In genomic region chr13:44061721-44062300, GRCm38 (mm10) we compare ENCODE assay signal across 12 mouse cellular contexts.
DNase-seq lines count a peak whose midpoint lies in the region; ATAC-seq and TF ChIP-seq lines count a peak whose summit lies in the region.
"Had no signal": no experiment of that assay in that cellular context is flagged by ENCODE, and none has a peak within 500 bp of the region (broad histone marks: within the 10 kb centered on the region; RNA-seq: fewer than 3 reads in every experiment).

No protein-coding gene starts in this region.

- no peak overlapping the region for H3K27ac ChIP-seq in hindbrain, postnatal 0 days
- no peak overlapping the region for H3K27ac ChIP-seq in hindbrain, embryonic 11.5 days (ENCODE audit: low read depth, low read length)
- peak overlapping the region; percentile 53 for H3K27ac ChIP-seq in limb, embryonic 10.5 days
- H3K27ac ChIP-seq: neural tube, embryonic 13.5 days had no signal

- TF ChIP-seq CTCF in hindbrain, postnatal 0 days (IDR thresholded peaks at IDR 0.05; ENCODE audit: low read depth) = no peak

- H3K27me3 ChIP-seq in hindbrain, postnatal 0 days (ENCODE audit: insufficient read depth, low read length) = no peaks in the 10 kb centered on the region
- H3K27me3 ChIP-seq in hindbrain, embryonic 11.5 days (ENCODE audit: control insufficient read depth, insufficient read depth, low read length) = no peaks in the 10 kb centered on the region
- H3K27me3 ChIP-seq in limb, embryonic 10.5 days (ENCODE audit: low read depth, poor library complexity, severe bottlenecking) = no peaks in the 10 kb centered on the region
- H3K27me3 ChIP-seq: neural tube, embryonic 13.5 days had no signal

- no peaks in the 10 kb centered on the region for H3K36me3 ChIP-seq in hindbrain, postnatal 0 days (ENCODE audit: insufficient read depth, low read length)
- H3K36me3 ChIP-seq in hindbrain, embryonic 11.5 days (ENCODE audit: control insufficient read depth, insufficient read depth, low read length) = no peaks in the 10 kb centered on the region
- H3K36me3 ChIP-seq in limb, embryonic 10.5 days = no peaks in the 10 kb centered on the region
- H3K36me3 ChIP-seq: G1E; neural tube, embryonic 13.5 days had no signal

- peaks cover 7% of the 10 kb centered on the region; the same call in 1 of the 2 replicates for H3K4me1 ChIP-seq in hindbrain, postnatal 0 days (ENCODE audit: insufficient read depth, low read length)
- H3K4me1 ChIP-seq in hindbrain, embryonic 11.5 days (replicated peaks; ENCODE audit: control insufficient read depth, insufficient read depth, low read length) = no peaks in the 10 kb centered on the region; the same call in 1 of the 2 replicates
- peaks cover 9% of the 10 kb centered on the region for H3K4me1 ChIP-seq in limb, embryonic 10.5 days

- WGBS in hindbrain, postnatal 0 days = 27% methylated on average over 7 of the region's 7 CpGs
- WGBS in hindbrain, embryonic 11.5 days = 67% methylated on average over 7 of the region's 7 CpGs
- WGBS in limb, embryonic 10.5 days = 66% methylated on average over 7 of the region's 7 CpGs

- H3K4me2 ChIP-seq in hindbrain, postnatal 0 days (ENCODE audit: low read depth, low read length) = peak overlapping the region; percentile 1; the same call in 1 of the 2 replicates
- no peak overlapping the region for H3K4me2 ChIP-seq in hindbrain, embryonic 11.5 days (replicated peaks; ENCODE audit: low read depth, low read length)
- H3K4me2 ChIP-seq: midbrain, embryonic 11.5 days; neural tube, embryonic 13.5 days had no signal

- H3K4me3 ChIP-seq in hindbrain, postnatal 0 days (ENCODE audit: low read length) = no peak overlapping the region
- no peak overlapping the region for H3K4me3 ChIP-seq in hindbrain, embryonic 11.5 days (ENCODE audit: low read depth, low read length)
- H3K4me3 ChIP-seq in limb, embryonic 10.5 days = no peak overlapping the region
- H3K4me3 ChIP-seq: neural tube, embryonic 13.5 days had no signal

- H3K9ac ChIP-seq in hindbrain, postnatal 0 days (replicated peaks; ENCODE audit: low read length) = no peak overlapping the region
- H3K9ac ChIP-seq in hindbrain, embryonic 11.5 days (ENCODE audit: low read depth, low read length) = no peak overlapping the region
- H3K9ac ChIP-seq: neural tube, embryonic 13.5 days had no signal

- no peak for ATAC-seq in hindbrain, postnatal 0 days
- no peak for ATAC-seq in hindbrain, embryonic 11.5 days (ENCODE audit: low FRiP score)
- ATAC-seq: hindbrain, embryonic 16.5 days had no signal

- DNase-seq in cerebellum, postnatal 14 days = peak; percentile 59 to 67
- no peak for DNase-seq in cerebellum, adult 11-12 months
- peak; percentile 56 for DNase-seq in hindbrain, postnatal 0 days (ENCODE audit: low spot score)
- no peak for DNase-seq in hindbrain, embryonic 11.5 days (ENCODE audit: low spot score)
- DNase-seq in 416B (ENCODE audit: low read depth) = peak; percentile 78
- no peak for DNase-seq in limb, embryonic 10.5 days (ENCODE audit: low spot score)
- DNase-seq in right cerebral cortex, adult 18-20 months = no peak
- no peak for DNase-seq in left cerebral cortex, adult 8-10 months (ENCODE audit: low spot score in 2 of 2)

- H3K9me3 ChIP-seq in hindbrain, postnatal 0 days (ENCODE audit: low read length) = no peaks in the 10 kb centered on the region
- no peaks in the 10 kb centered on the region for H3K9me3 ChIP-seq in hindbrain, embryonic 11.5 days (ENCODE audit: control insufficient read depth, low read length)
- no peaks in the 10 kb centered on the region for H3K9me3 ChIP-seq in limb, embryonic 10.5 days (replicated peaks)
- H3K9me3 ChIP-seq: G1E; neural tube, embryonic 13.5 days had no signal

Comparison
In these comparisons a context has a peak if more than half of its experiments do, and no peak if none do; other contexts are left out.
1. DNase-seq: peak in cerebellum, postnatal 14 days (2 of 2), hindbrain, postnatal 0 days (single experiment) and 416B (single experiment); none in cerebellum, adult 11-12 months (single experiment), hindbrain, embryonic 11.5 days (single experiment), limb, embryonic 10.5 days (single experiment), right cerebral cortex, adult 18-20 months (single experiment) and left cerebral cortex, adult 8-10 months (0 of 2).